ENCODE assay signal across 17 mouse cellular contexts in the genomic region with DNA sequence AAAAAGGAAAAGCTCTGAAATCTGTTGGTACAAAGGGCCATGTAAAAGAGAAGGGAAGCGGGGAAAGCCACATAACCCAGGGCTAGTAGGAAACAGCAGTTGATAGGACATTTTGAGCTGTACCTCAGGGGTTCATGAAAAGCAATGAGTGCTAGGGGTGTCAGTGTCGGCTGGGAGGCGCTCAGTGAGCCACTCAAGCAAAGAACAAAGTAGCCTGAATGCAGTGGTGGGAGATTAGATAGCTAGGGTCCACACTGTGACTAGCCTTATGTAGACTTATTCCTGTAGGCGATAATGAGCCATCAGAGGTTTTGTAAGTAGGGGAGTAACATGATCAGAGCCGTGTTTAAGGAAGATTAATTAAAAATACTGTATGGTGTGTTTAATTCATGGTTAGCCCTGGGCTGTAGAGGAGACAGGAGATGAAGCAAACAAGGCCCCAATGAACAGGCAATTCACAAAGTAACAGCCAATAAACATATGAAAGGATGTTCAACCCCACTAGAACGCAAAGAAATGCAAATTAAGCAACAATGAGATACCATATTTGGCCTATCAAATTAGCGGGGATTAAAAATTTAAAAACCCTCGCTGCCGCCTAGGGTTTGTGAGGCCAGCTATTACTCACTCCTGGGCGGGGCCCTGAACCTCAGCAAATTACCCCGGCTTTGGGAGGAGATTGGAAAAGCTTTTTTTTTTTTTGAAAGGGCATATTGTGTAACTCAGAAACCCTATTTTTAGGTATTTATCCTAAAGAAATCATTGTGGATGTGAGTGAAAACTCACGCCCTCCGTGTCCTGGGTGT.
A peak's percentile ranks its signal among the peaks of the same experiment; 100 is the strongest.
DNase-seq lines count a peak whose midpoint lies in the region; ATAC-seq and TF ChIP-seq lines count a peak whose summit lies in the region.
"Had no signal": no experiment of that assay in that cellular context is flagged by ENCODE, and none has a peak within 500 bp of the region (broad histone marks: within the 10 kb centered on the region; RNA-seq: fewer than 3 reads in every experiment).

No protein-coding gene starts in this region.

- H3K27me3 ChIP-seq in hindbrain, embryonic 10.5 days (ENCODE audit: insufficient read depth, poor library complexity, severe bottlenecking) = peaks cover 98% of the 10 kb centered on the region
- peaks cover 75% of the 10 kb centered on the region for H3K27me3 ChIP-seq in hindbrain, embryonic 13.5 days
- no peaks in the 10 kb centered on the region; the same call in 1 of the 2 replicates for H3K27me3 ChIP-seq in forebrain, embryonic 16.5 days (replicated peaks; ENCODE audit: control insufficient read depth, insufficient read depth, low read length)
- H3K27me3 ChIP-seq in myocyte (ENCODE audit: control insufficient read depth, insufficient read depth, insufficient read length) = no peaks in the 10 kb centered on the region

- TF ChIP-seq POLR2A in myocyte (IDR thresholded peaks at IDR 0.05; ENCODE audit: insufficient read length, low read depth) = no peak

- no peak for DNase-seq in hindbrain, embryonic 10.5 days (ENCODE audit: low spot score)
- DNase-seq in NIH3T3 (ENCODE audit: low read depth) = peak; percentile 38
- no peak for DNase-seq in layer of hippocampus, adult 9-10 months (ENCODE audit: low spot score)
- DNase-seq in testis, postnatal 10 days (ENCODE audit: low spot score) = no peak
- no peak for DNase-seq in cerebellum, adult 11-12 months
- DNase-seq: cerebellum, adult 9-11 months; heart, postnatal 4 days; kidney, postnatal 14 days; lung, embryonic 14.5 days had no signal

- WGBS in hindbrain, embryonic 10.5 days = 34% methylated on average over 13 of the region's 13 CpGs
- WGBS in hindbrain, embryonic 13.5 days = 35% methylated on average over 13 of the region's 13 CpGs
- WGBS in forebrain, embryonic 16.5 days = 27% methylated on average over 13 of the region's 13 CpGs

- no peak overlapping the region for H3K4me3 ChIP-seq in hindbrain, embryonic 10.5 days
- no peak overlapping the region for H3K4me3 ChIP-seq in hindbrain, embryonic 13.5 days
- no peak overlapping the region for H3K4me3 ChIP-seq in forebrain, embryonic 16.5 days (replicated peaks; ENCODE audit: low read length)
- no peak overlapping the region for H3K4me3 ChIP-seq in myocyte
- H3K4me3 ChIP-seq: left cerebral cortex, adult 2 months; limb, embryonic 10.5 days had no signal

- H3K27ac ChIP-seq in hindbrain, embryonic 10.5 days = peak overlapping the region; percentile 69
- no peak overlapping the region for H3K27ac ChIP-seq in hindbrain, embryonic 13.5 days
- H3K27ac ChIP-seq in forebrain, embryonic 16.5 days (ENCODE audit: low read length) = peak overlapping the region; percentile 80
- H3K27ac ChIP-seq: left cerebral cortex, adult 2 months had no signal

- H3K4me2 ChIP-seq in hindbrain, embryonic 13.5 days = no peak overlapping the region
- H3K4me2 ChIP-seq in forebrain, embryonic 16.5 days (ENCODE audit: low read length) = no peak overlapping the region
- peak overlapping the region; percentile 27 for H3K4me2 ChIP-seq in myocyte (ENCODE audit: low read depth)
- H3K4me2 ChIP-seq: liver, embryonic 11.5 days; lung, embryonic 14.5 days had no signal

- no peak for ATAC-seq in hindbrain, embryonic 13.5 days (ENCODE audit: low FRiP score)
- peak; percentile 69 for ATAC-seq in forebrain, embryonic 16.5 days
- ATAC-seq: intestine, postnatal 0 days; Patski had no signal

- no peak overlapping the region for H3K9ac ChIP-seq in hindbrain, embryonic 13.5 days
- no peak overlapping the region for H3K9ac ChIP-seq in forebrain, embryonic 16.5 days (replicated peaks; ENCODE audit: low read depth, low read length)
- H3K9ac ChIP-seq: lung, embryonic 14.5 days had no signal

- no peak overlapping the region for H3ac ChIP-seq in myocyte (ENCODE audit: control insufficient read depth, insufficient read length)

- no peaks in the 10 kb centered on the region for H3K9me3 ChIP-seq in hindbrain, embryonic 10.5 days
- H3K9me3 ChIP-seq in hindbrain, embryonic 13.5 days = no peaks in the 10 kb centered on the region
- no peaks in the 10 kb centered on the region for H3K9me3 ChIP-seq in forebrain, embryonic 16.5 days (ENCODE audit: control insufficient read depth, low read length)
- H3K9me3 ChIP-seq: limb, embryonic 10.5 days had no signal

- no peaks in the 10 kb centered on the region for H3K79me2 ChIP-seq in myocyte (ENCODE audit: control insufficient read depth, insufficient read depth)

- peaks cover 22% of the 10 kb centered on the region for H3K4me1 ChIP-seq in hindbrain, embryonic 10.5 days (replicated peaks)
- peaks cover 20% of the 10 kb centered on the region for H3K4me1 ChIP-seq in hindbrain, embryonic 13.5 days (replicated peaks)
- peaks cover 20% of the 10 kb centered on the region for H3K4me1 ChIP-seq in forebrain, embryonic 16.5 days (replicated peaks; ENCODE audit: control insufficient read depth, insufficient read depth, low read length)

- H3K36me3 ChIP-seq in hindbrain, embryonic 10.5 days = no peaks in the 10 kb centered on the region
- H3K36me3 ChIP-seq in hindbrain, embryonic 13.5 days = no peaks in the 10 kb centered on the region
- no peaks in the 10 kb centered on the region for H3K36me3 ChIP-seq in forebrain, embryonic 16.5 days (ENCODE audit: control insufficient read depth, insufficient read depth)
- H3K36me3 ChIP-seq in myocyte (ENCODE audit: control insufficient read depth, insufficient read depth) = no peaks in the 10 kb centered on the region
- H3K36me3 ChIP-seq: limb, embryonic 10.5 days had no signal

TF ChIP-seq in myocyte, 11 proteins besides CTCF, POLR2A, EP300 and RAD21:
- no peak for TF ChIP-seq SRF (IDR thresholded peaks at IDR 0.05; ENCODE audit: control insufficient read depth, insufficient read length, low read depth)
- no peak for TF ChIP-seq TCF12 (IDR thresholded peaks at IDR 0.05; ENCODE audit: insufficient read depth, poor library complexity, severe bottlenecking)
- no peak for TF ChIP-seq TCF3 (IDR thresholded peaks at IDR 0.05; ENCODE audit: insufficient read length, low read depth)
- no peak for TF ChIP-seq POLR2AphosphoS2 (IDR thresholded peaks at IDR 0.05; ENCODE audit: insufficient read length, low read depth)
- TF ChIP-seq E2F4 (IDR thresholded peaks at IDR 0.05; ENCODE audit: insufficient read depth) = no peak
- TF ChIP-seq REST (IDR thresholded peaks at IDR 0.05; ENCODE audit: insufficient read depth, insufficient read length) = no peak
- TF ChIP-seq MYOD1 (IDR thresholded peaks at IDR 0.05; ENCODE audit: control insufficient read depth in 1 of 3, insufficient read length in 2 of 3, low read depth in 2 of 3) = no peak
- no peak for TF ChIP-seq MYOG (IDR thresholded peaks at IDR 0.05; ENCODE audit: control insufficient read depth in 1 of 3, insufficient read depth in 1 of 3, insufficient read length in 2 of 3, low read depth in 2 of 3)
- TF ChIP-seq CEBPB (IDR thresholded peaks at IDR 0.05; ENCODE audit: insufficient read depth, poor library complexity, severe bottlenecking) = no peak
